In genomic region chr3:141779186-141779585, GRCm38 (mm10) we compare ENCODE assay signal across 25 mouse cellular contexts.
DNase-seq lines count a peak whose midpoint lies in the region; ATAC-seq and TF ChIP-seq lines count a peak whose summit lies in the region.
"Had no signal": no experiment of that assay in that cellular context is flagged by ENCODE, and none has a peak within 500 bp of the region (broad histone marks: within the 10 kb centered on the region; RNA-seq: fewer than 3 reads in every experiment).

No protein-coding gene starts in this region.

- no peaks in the 10 kb centered on the region for H3K4me1 ChIP-seq in intestine, embryonic 15.5 days (replicated peaks)
- H3K4me1 ChIP-seq in intestine, postnatal 0 days (replicated peaks; ENCODE audit: control insufficient read depth, insufficient read depth, low read length) = no peaks in the 10 kb centered on the region
- H3K4me1 ChIP-seq in intestine, embryonic 16.5 days (ENCODE audit: control insufficient read depth, insufficient read depth, low read length) = no peaks in the 10 kb centered on the region
- H3K4me1 ChIP-seq: forebrain, embryonic 13.5 days; hindbrain, embryonic 13.5 days; liver, embryonic 15.5 days; megakaryocyte, embryonic 14.5 days had no signal

- H3K9me3 ChIP-seq in intestine, embryonic 15.5 days = no peaks in the 10 kb centered on the region
- H3K9me3 ChIP-seq in intestine, postnatal 0 days (ENCODE audit: control insufficient read depth) = no peaks in the 10 kb centered on the region
- no peaks in the 10 kb centered on the region for H3K9me3 ChIP-seq in intestine, embryonic 16.5 days (ENCODE audit: control insufficient read depth, low read length)
- H3K9me3 ChIP-seq: embryonic facial prominence, embryonic 12.5 days; forebrain, embryonic 13.5 days; hindbrain, embryonic 13.5 days; limb, embryonic 10.5 days; liver, embryonic 15.5 days; megakaryocyte, embryonic 14.5 days had no signal

- peak; percentile 75 for ATAC-seq in intestine, embryonic 15.5 days
- no peak; the same call in 1 of the 2 replicates for ATAC-seq in intestine, postnatal 0 days
- ATAC-seq in intestine, embryonic 16.5 days = peak; percentile 71
- ATAC-seq: forebrain, embryonic 13.5 days had no signal

- peak; percentile 7 for DNase-seq in 416B (ENCODE audit: low read depth)
- peak; percentile 21 to 46 for DNase-seq in kidney, postnatal 25 days
- DNase-seq in cerebellum, adult 8-10 months = no peak
- DNase-seq in frontal cortex, postnatal 36 days (ENCODE audit: low spot score in 2 of 2) = no peak
- DNase-seq in ovary, postnatal 14 days (ENCODE audit: low spot score) = no peak
- DNase-seq: cerebellum, adult 2 months; heart, postnatal 14 days; layer of hippocampus, adult 9-11 months; lung, postnatal 14 days; midbrain, embryonic 14.5 days; thymus, postnatal 14 days had no signal

- no peak overlapping the region for H3K4me2 ChIP-seq in intestine, embryonic 15.5 days (replicated peaks)
- H3K4me2 ChIP-seq in intestine, postnatal 0 days (replicated peaks; ENCODE audit: low read depth) = no peak overlapping the region
- no peak overlapping the region for H3K4me2 ChIP-seq in intestine, embryonic 16.5 days (ENCODE audit: low read depth, low read length)
- H3K4me2 ChIP-seq: embryonic facial prominence, embryonic 12.5 days; forebrain, embryonic 13.5 days; heart, embryonic 11.5 days; hindbrain, embryonic 13.5 days; liver, embryonic 15.5 days had no signal

- H3K9ac ChIP-seq in intestine, embryonic 15.5 days = no peak overlapping the region
- no peak overlapping the region for H3K9ac ChIP-seq in intestine, postnatal 0 days (ENCODE audit: low read depth, low read length)
- H3K9ac ChIP-seq in intestine, embryonic 16.5 days (ENCODE audit: low read depth, low read length) = no peak overlapping the region
- H3K9ac ChIP-seq: embryonic facial prominence, embryonic 12.5 days; forebrain, embryonic 13.5 days; hindbrain, embryonic 13.5 days; liver, embryonic 15.5 days had no signal

- H3K4me3 ChIP-seq in intestine, embryonic 15.5 days (replicated peaks) = no peak overlapping the region
- no peak overlapping the region for H3K4me3 ChIP-seq in intestine, postnatal 0 days (ENCODE audit: low read depth, low read length)
- H3K4me3 ChIP-seq in intestine, embryonic 16.5 days (ENCODE audit: low read length) = no peak overlapping the region
- H3K4me3 ChIP-seq: embryonic facial prominence, embryonic 12.5 days; erythroblast, embryonic 14.5 days; forebrain, embryonic 13.5 days; hindbrain, embryonic 13.5 days; left cerebral cortex, adult 2 months; limb, embryonic 10.5 days; liver, embryonic 15.5 days; megakaryocyte, embryonic 14.5 days; myocyte had no signal

- H3K27me3 ChIP-seq in intestine, embryonic 15.5 days (replicated peaks) = no peaks in the 10 kb centered on the region
- no peaks in the 10 kb centered on the region for H3K27me3 ChIP-seq in intestine, postnatal 0 days (replicated peaks; ENCODE audit: control insufficient read depth, insufficient read depth, low read length)
- H3K27me3 ChIP-seq in intestine, embryonic 16.5 days (replicated peaks; ENCODE audit: control insufficient read depth, insufficient read depth, low read length) = no peaks in the 10 kb centered on the region
- H3K27me3 ChIP-seq: CH12.LX; embryonic facial prominence, embryonic 12.5 days; forebrain, embryonic 13.5 days; hindbrain, embryonic 13.5 days; liver, embryonic 15.5 days; megakaryocyte, embryonic 14.5 days had no signal

- TF ChIP-seq CTCF in intestine, postnatal 0 days (IDR thresholded peaks at IDR 0.05; ENCODE audit: low read depth) = no peak

- H3K36me3 ChIP-seq in intestine, embryonic 15.5 days = no peaks in the 10 kb centered on the region
- no peaks in the 10 kb centered on the region for H3K36me3 ChIP-seq in intestine, postnatal 0 days (ENCODE audit: control insufficient read depth, insufficient read depth)
- H3K36me3 ChIP-seq in intestine, embryonic 16.5 days (ENCODE audit: control insufficient read depth, insufficient read depth, low read length) = no peaks in the 10 kb centered on the region
- H3K36me3 ChIP-seq: embryonic facial prominence, embryonic 12.5 days; hindbrain, embryonic 13.5 days; limb, embryonic 10.5 days; liver, embryonic 15.5 days had no signal

- WGBS in intestine, embryonic 15.5 days = 39% methylated on average over 3 of the region's 3 CpGs
- WGBS in intestine, postnatal 0 days = 39% methylated on average over 3 of the region's 3 CpGs
- 37% methylated on average over 3 of the region's 3 CpGs for WGBS in intestine, embryonic 16.5 days

- no peak overlapping the region for H3K27ac ChIP-seq in intestine, embryonic 15.5 days
- H3K27ac ChIP-seq in intestine, postnatal 0 days (ENCODE audit: low read depth, low read length) = no peak overlapping the region
- H3K27ac ChIP-seq in intestine, embryonic 16.5 days (ENCODE audit: low read length) = no peak overlapping the region
- H3K27ac ChIP-seq: embryonic facial prominence, embryonic 12.5 days; forebrain, embryonic 13.5 days; hindbrain, embryonic 13.5 days; left cerebral cortex, adult 2 months; liver, embryonic 15.5 days had no signal

Comparison
In these comparisons a context has a peak if more than half of its experiments do, and no peak if none do; other contexts are left out.
1. DNase-seq: peak in 416B (single experiment) and kidney, postnatal 25 days (2 of 2); none in cerebellum, adult 8-10 months (single experiment), frontal cortex, postnatal 36 days (0 of 2) and ovary, postnatal 14 days (single experiment).